Mouse (Mus musculus) kidney, adult 18-20 months (tissue): ENCODE results near the gene Eci1.

ENCODE experiments used
- DNase-seq: peaks from one replicate; pipeline ENCODE4 v3.0.0; 2021

Eci1 gene

DNA sequence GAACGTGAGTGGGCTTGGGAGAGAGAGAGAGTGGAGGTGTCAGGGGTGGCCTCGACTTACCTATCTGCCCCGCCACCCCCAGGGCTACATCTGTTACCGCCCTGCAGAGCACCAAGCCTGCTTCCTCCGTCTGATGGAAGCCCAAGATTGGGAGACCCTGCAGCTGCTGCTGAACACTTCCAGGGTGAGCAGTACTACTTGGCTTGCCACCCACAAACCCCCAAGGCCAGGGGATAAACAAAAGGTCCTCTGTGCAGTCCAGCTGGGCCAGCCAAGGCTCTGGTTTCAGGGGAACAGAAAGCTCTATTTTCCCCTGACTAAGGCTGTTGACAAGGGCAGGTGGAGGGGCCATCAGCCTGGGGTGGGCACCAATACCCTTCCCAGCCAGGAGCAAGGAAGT lies 48.1 kb downstream of the Eci1 start:
- DNase-seq, result no peak

DNA sequence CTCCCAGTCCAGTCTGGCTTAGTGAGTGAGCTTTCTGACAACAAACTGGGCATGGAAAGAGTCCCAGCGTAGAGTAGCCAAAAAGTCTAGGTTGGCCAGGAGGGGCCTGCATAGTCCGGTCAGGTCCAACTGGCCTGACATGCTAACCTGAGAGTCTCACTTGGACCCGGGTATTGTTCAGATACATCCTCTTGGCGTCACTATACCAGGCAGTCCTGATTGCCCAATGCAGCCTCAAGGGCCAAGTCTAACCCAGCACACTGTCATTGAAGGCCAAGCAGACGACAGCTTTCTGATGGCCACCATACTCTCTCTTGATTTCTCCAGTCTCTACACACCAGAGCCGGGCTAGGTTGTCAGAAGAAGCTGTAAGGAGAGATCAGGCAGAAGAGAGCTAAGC lies 49.1 kb downstream of the Eci1 start:
- no peak for DNase-seq

DNA sequence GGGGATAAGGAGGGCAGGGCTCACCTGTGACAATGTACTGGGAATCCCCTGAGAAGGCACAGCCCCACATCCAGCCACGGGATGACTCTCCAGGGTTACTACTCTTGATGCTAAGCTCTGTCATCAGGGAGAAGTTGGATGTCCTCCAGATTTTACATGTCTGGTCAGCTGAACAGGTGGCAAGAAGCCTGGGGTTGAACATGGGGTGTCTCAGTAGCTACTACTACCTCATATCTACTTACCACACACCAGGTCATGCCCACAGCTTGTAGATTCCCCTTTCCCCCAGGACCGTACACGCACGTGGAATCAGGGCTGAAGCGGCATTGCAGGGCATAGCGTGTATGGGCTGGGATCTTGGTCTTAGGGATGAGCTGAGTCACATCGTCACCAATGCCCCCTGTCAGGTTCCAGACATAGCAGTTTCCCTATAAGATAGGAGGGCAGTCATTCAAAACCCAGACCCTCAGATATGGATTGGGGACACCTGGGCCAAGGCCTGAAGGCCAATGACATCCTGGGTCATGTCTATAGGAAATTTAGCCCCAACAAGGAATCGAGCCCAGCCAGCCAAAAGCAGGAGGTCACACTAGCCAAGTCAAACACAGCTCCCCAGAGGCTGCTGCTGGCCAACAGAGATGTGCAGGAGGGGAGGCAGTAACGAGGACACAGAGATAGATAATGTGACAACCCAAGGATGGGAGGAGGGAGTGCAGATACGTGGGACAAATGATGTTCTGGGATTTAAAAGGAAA lies 49.8 kb downstream of the Eci1 start:
- no peak for DNase-seq

DNA sequence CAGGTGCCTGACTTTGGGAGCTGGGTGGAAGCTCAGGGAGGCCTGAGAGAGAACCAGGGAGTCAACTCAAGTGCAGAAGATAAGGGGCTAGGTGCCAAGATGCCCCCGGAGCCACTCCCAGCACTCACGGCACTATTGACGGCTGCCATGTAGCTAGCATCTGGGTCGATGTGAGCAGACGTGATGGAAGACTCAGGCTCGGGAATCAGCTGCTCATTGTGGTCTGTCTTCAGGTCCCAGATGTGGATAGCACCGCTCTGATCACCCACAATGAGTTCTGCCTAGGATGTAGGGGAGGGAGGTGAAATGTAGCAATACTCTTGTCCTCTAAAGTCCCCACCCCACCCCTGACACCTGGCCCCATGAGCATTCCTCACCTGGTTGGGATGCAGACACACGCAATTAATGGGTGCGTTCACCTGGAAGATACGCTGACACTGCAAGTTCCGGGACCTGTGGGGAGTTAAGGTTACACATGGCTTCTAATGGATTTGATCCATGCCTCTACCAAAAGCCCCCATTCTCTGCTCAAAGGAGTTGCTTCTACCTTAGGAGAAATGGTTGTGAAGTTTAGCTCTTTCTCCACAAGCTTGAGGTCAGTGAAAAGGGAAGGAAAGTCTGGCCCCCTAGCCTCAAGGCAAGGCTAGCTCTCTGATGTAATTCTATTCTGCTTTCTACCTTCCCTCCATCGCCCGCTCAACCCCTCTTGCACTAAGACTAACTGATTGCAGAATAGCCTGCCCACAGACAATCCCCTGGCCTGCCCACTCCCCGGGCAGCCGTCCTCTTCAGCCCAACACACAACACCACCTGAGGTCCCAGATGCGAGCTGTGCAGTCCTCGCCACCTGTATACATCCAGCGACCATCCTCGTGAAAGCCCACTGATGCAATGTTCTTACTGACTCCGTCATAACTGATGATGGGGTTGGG lies 50.9 kb downstream of the Eci1 start:
- DNase-seq, result no peak

DNA sequence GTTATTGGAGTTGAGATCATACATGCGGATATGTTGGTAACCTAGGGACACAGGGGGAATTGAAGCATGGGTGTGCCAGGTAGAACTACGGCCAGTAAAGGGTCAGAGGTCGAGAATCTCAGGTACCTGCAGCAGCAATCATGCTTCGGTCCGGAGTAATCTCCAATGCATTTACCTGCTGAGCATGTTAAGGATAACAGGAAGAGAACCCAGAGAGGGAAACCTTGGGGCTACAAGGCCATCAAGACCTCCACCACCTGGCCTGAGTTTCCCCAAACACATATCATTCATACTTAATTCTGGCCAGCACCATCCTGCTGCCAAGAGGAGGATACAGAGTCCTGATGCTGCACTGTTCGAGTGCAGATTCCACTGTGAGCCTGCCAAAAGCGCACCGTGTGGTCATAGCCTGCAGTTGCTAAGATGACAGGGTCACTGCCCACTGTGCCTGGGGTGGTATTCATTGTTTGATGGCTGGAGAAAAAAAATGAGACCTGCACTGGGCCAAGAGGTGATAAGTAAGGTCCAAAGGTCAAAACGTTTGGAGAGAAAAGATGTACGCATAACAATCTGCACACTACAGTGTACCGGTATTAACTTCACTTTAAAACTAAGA lies 51.7 kb downstream of the Eci1 start:
- no peak for DNase-seq

DNA sequence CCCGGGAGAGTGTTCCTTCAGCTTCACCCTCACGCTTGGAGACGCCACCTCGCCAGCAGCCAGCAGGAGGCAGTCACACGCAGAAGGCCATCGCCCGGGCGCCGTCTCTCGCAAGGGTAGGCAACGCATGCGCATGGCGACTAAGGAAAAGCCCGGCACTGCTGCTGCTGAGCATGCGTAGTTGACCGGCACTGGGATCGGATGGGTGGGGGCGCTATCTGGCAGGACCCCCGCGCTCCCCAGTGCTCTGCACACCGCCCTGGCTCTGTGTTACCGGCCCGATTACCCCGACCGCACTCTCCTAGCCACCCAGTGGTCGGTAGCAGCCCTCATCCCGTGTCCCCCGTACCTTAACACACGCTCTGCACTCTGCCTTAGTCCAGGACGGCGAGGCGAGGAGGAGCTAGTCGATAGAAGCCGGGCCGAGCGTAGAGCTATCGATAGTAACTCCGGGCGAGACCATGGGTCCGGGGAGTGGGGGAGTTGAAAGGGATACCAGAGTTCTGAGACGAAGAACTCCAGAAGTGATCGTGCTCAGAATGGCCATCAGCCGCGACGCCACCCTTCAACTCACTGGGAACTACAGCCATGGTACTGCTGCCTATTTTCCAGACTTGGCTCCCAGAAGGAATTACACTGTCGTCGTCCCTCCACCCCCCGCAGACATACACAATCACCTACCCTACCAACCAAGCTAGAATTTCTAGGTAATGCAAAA lies 52.4 kb downstream of the Eci1 start, which contains the start of gene Mlst8:
TSS of gene Mlst8 (minus strand) at position 416 of the 718 bp plus-strand sequence.
- DNase-seq, result peak; percentile 98

DNA sequence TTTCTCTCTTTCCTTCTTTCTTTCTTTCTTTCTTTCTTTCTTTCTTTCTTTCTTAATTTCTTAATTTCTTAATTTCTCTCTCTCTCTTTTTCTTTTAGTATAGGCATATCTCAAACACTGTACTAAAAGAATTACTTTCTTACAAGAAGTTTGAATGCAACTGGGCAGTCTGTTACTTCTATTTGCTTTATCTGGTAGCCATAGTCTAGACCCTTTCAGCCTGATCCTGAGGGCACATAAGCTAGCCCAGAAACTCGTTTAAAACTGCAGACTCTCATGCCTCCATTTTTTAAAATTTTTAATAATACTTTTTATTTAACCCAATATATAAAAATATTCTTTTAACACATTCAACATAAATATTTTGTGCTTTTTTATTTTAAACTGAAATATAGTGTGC lies 53.0 kb downstream of the Eci1 start:
- no peak for DNase-seq

- no peak for DNase-seq
Measured at GRCm38 (mm10) chr17:24480201-24480826, 53.9 kb downstream of the Eci1 start.

DNA sequence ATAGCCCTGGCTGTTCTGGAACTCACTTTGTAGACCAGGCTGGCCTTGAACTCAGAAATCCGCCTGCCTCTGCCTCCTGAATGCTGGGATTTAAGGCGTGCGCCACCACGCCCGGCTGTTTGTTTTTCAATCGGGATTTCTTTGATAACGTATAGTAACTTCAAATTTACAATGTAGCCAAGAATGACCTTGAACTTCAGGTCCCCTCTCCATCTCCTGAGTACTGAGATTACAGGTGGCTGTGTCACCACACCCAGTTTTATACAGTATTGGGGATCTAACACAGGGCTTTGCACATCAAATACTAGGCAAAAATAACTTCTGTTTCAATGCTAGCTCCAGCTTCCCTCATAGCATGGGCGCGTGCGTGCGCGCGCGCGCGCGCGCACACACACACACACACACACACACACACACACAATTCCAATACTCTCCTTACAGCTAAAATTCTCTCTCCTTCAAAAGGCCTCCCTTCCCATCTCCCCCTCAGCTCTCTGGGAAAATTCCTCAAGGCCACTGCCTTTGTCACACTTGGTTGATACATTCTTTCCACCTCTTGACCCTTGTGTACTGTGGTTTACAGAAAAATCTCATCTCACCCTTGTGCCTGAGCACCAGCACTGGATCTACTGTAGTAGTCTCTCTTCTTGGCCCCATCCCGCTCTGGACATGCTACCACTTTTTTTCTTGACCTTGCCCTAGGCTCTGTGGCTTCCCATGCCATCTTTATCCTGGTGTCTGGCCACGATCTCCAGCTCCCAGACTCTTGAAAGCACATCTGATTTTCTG lies 54.8 kb downstream of the Eci1 start:
- no peak for DNase-seq

DNA sequence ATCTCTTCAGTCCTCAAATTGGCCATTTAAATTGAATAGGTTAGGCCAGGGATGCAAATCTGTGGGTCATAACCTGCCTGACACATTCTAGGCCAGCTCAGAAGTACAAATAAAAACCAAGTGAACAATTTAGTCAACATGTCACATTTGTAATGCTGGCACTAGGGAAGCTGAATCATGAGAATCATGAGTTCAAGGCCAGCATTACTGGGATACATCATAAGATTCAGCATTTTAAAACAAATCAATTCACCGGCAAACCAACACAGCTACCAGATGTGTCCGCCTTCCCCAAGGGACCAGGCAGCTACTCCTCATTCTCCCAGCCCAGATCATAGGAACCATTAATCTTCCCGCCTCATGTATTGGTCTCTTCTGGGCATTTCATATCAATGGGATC lies 57.1 kb downstream of the Eci1 start:
- DNase-seq, result no peak

- DNase-seq, result no peak
Measured at GRCm38 (mm10) chr17:24485090-24485860, 58.8 kb downstream of the Eci1 start.

DNA sequence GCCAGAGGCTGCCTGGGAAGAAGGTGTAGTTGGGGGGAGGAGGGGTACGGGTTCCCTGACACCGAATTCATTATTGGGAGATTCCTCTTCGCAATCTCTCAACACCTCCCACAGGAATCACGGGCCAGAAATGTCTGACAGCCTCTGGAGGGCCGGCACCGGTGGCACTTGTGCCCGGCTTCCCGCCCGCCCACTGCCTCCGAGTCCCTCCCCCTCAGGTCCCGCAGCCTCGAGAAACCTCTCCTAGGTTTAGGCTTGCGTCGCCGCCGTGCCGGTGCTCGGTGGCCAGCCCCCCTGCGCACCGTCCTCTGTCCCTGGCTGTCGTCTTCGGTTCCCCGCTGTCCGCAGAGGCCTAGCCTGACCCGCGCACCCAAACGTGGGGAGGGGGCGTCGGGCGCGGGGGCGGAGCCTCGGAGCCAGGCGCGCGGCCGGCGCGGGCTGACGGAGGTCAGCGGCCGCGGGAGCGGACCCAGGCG lies 61.8 kb downstream of the Eci1 start, which contains the start of gene Caskin1:
TSS of gene Caskin1 (plus strand) at position 416 of the 476 bp plus-strand sequence.
- DNase-seq, result no peak

DNA sequence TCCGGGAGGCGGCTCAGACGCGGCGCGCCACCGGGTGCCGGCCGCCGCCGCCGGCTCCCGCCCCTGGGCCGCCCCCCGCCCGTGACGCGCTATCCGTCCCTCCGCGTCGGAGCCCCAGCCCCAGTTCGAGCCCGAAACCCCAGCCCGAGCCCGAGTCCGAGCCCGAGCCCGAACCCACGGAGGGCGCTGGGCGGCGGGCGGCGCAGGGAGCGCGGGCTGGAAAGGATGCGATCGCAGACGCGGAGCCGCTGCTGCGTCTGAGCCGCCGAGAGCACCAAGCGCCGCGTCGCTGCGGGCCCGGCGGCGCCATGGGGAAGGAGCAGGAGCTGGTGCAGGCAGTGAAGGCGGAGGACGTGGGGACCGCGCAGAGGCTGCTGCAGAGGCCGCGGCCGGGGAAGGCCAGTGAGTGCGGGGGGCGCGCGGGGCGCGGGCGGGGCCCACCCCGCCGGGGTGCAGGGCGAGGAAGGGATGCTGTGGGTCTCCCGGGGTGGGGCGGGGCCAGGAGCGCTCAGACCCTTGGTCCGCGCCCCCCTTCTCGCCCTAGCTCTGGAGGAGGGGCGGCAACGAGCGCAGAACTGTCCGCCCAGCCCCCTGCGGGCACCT lies 62.3 kb downstream of the Eci1 start:
- DNase-seq, result no peak
